ENCODE assay signal across 9 mouse cellular contexts in genomic region chr15:103284647-103285046, GRCm38 (mm10). TPM values are rescaled to one million over a fixed set of nuclear protein-coding genes. Genes with fewer than 3 reads are reported as not detected.
DNase-seq lines count a peak whose midpoint lies in the region; ATAC-seq and TF ChIP-seq lines count a peak whose summit lies in the region.
"Had no signal": no experiment of that assay in that cellular context is flagged by ENCODE, and none has a peak within 500 bp of the region (broad histone marks: within the 10 kb centered on the region; RNA-seq: fewer than 3 reads in every experiment).

No protein-coding gene starts in this region.

- no peak overlapping the region; the same call in 1 of the 2 replicates for H3K27ac ChIP-seq in heart, adult 2 months
- peak overlapping the region; percentile 51; the same call in 1 of the 2 replicates for H3K27ac ChIP-seq in hindbrain, postnatal 0 days
- peak overlapping the region; percentile 75 for H3K27ac ChIP-seq in neural tube, embryonic 15.5 days (replicated peaks)

- no peak for TF ChIP-seq EP300 in heart, adult 2 months (IDR thresholded peaks at IDR 0.05; ENCODE audit: insufficient read depth, low read depth, low read length)

- H3K4me2 ChIP-seq in hindbrain, postnatal 0 days (ENCODE audit: low read depth, low read length) = no peak overlapping the region
- no peak overlapping the region for H3K4me2 ChIP-seq in neural tube, embryonic 15.5 days

- DNase-seq in heart, adult 2 months = no peak
- no peak for DNase-seq in heart, postnatal 25 days (ENCODE audit: low spot score)
- DNase-seq in lung, adult 2 months = no peak
- DNase-seq in lung, postnatal 25 days (ENCODE audit: low spot score) = no peak
- DNase-seq in hindbrain, postnatal 0 days (ENCODE audit: low spot score) = no peak
- no peak for DNase-seq in B cell, adult 2 months
- no peak for DNase-seq in embryo, embryonic 9.5 days (ENCODE audit: extremely low spot score)
- DNase-seq: layer of hippocampus, postnatal 36 days had no signal

- no peak for TF ChIP-seq POLR2A in heart, adult 2 months (IDR thresholded peaks at IDR 0.05; ENCODE audit: insufficient read depth, low read depth, low read length)
- no peak for TF ChIP-seq POLR2A in lung, adult 2 months (IDR thresholded peaks at IDR 0.05; ENCODE audit: borderline replicate concordance, extremely low read depth, low read depth, low read length)

- H3K9me3 ChIP-seq in hindbrain, postnatal 0 days (ENCODE audit: low read length) = no peaks in the 10 kb centered on the region
- no peaks in the 10 kb centered on the region for H3K9me3 ChIP-seq in neural tube, embryonic 15.5 days (replicated peaks)

- H3K9ac ChIP-seq in heart, adult 2 months (ENCODE audit: low read depth, low read length) = no peak overlapping the region
- H3K9ac ChIP-seq in hindbrain, postnatal 0 days (replicated peaks; ENCODE audit: low read length) = no peak overlapping the region
- H3K9ac ChIP-seq in neural tube, embryonic 15.5 days (replicated peaks) = no peak overlapping the region

- TF ChIP-seq CTCF in heart, adult 2 months (IDR thresholded peaks at IDR 0.05) = peak; percentile 37
- TF ChIP-seq CTCF in lung, adult 2 months (IDR thresholded peaks at IDR 0.05; ENCODE audit: insufficient read depth, low read length) = peak; percentile 29; the same call in 1 of the 2 replicates
- peak; percentile 44 for TF ChIP-seq CTCF in hindbrain, postnatal 0 days (IDR thresholded peaks at IDR 0.05; ENCODE audit: low read depth)

- WGBS in heart, adult 2 months = 22% methylated on average over 2 of the region's 2 CpGs
- WGBS in lung, adult 2 months = 41% methylated on average over 2 of the region's 2 CpGs
- WGBS in hindbrain, postnatal 0 days = 41% methylated on average over 2 of the region's 2 CpGs
- WGBS in neural tube, embryonic 15.5 days = 40% methylated on average over 2 of the region's 2 CpGs

- intact Hi-C loops in heart, adult 2 months (cut with DNase I) = loop anchor here (2.0 kb wide), 1 partner anchor 22 kb away; no protein-coding TSS in a partner anchor
- intact Hi-C loops in heart, postnatal 25 days (cut with DNase I) = loop anchor here (2.0 kb wide), 1 partner anchor 22 kb away; no protein-coding TSS in a partner anchor

- H3K79me2 ChIP-seq in heart, adult 2 months (replicated peaks; ENCODE audit: control insufficient read depth, insufficient read depth, low read length) = peaks cover 5% of the 10 kb centered on the region

- ATAC-seq in hindbrain, postnatal 0 days = no peak
- no peak for ATAC-seq in neural tube, embryonic 15.5 days (ENCODE audit: low FRiP score)

- H3K27me3 ChIP-seq in heart, adult 2 months (ENCODE audit: control insufficient read depth, insufficient read depth, low read length) = no peaks in the 10 kb centered on the region
- no peaks in the 10 kb centered on the region for H3K27me3 ChIP-seq in hindbrain, postnatal 0 days (ENCODE audit: insufficient read depth, low read length)
- H3K27me3 ChIP-seq in neural tube, embryonic 15.5 days (replicated peaks) = no peaks in the 10 kb centered on the region

- H3K4me1 ChIP-seq in heart, adult 2 months (ENCODE audit: control insufficient read depth, insufficient read depth, low read length) = peaks cover 13% of the 10 kb centered on the region
- peaks cover 8% of the 10 kb centered on the region for H3K4me1 ChIP-seq in lung, adult 2 months (ENCODE audit: control insufficient read depth, insufficient read depth, low read length)
- 0 out of 2 replicates have a peak, but pooled peaks cover 3% of the 10 kb centered on the region for H3K4me1 ChIP-seq in hindbrain, postnatal 0 days (ENCODE audit: insufficient read depth, low read length)
- peaks cover 25% of the 10 kb centered on the region for H3K4me1 ChIP-seq in neural tube, embryonic 15.5 days

- H3K4me3 ChIP-seq in heart, adult 2 months = no peak overlapping the region
- no peak overlapping the region for H3K4me3 ChIP-seq in lung, adult 2 months (replicated peaks; ENCODE audit: extremely low read depth, low read depth, low read length)
- no peak overlapping the region for H3K4me3 ChIP-seq in hindbrain, postnatal 0 days (ENCODE audit: low read length)
- no peak overlapping the region for H3K4me3 ChIP-seq in neural tube, embryonic 15.5 days (replicated peaks)

- H3K36me3 ChIP-seq in heart, adult 2 months (ENCODE audit: control insufficient read depth, insufficient read depth, low read length) = peaks cover 9% of the 10 kb centered on the region
- H3K36me3 ChIP-seq in hindbrain, postnatal 0 days (ENCODE audit: insufficient read depth, low read length) = no peaks in the 10 kb centered on the region
- H3K36me3 ChIP-seq in neural tube, embryonic 15.5 days = 0 out of 2 replicates have a peak, but pooled peaks cover 5% of the 10 kb centered on the region

RNA-seq across cellular contexts. Expression of gene Copz1, which starts 12.1 kb away (rescaled TPM):
- 10 to 100 TPM; 50.2 to 55.2 TPM for total RNA-seq in heart, adult 2 months (2021)
- polyA plus RNA-seq in heart, adult 2 months (2012; rRNA removed) = 58.7 and 96.8 TPM in 2 replicates
- total RNA-seq in heart, postnatal 25 days (2021) = 10 to 100 TPM; 51.8 to 53.4 TPM
- polyA plus RNA-seq in lung, adult 2 months (2012; rRNA removed) = 55.1 and 86.2 TPM in 2 replicates
- total RNA-seq in hindbrain, postnatal 0 days (2014; rRNA removed) = 149 and 155 TPM in 2 replicates
- 181 TPM in 2 replicates for polyA plus RNA-seq in hindbrain, postnatal 0 days (2015; fragmentation: Nextera tagmentation; extraction: Ambion mirVana)
- polyA plus RNA-seq in neural tube, embryonic 15.5 days (2015; fragmentation: Nextera tagmentation; extraction: Ambion mirVana) = 190 and 207 TPM in 2 replicates

RNA-seq across cellular contexts. Expression of gene Gpr84, which starts 25.8 kb away (rescaled TPM):
- not detected for total RNA-seq in heart, adult 2 months (2021)
- polyA plus RNA-seq in heart, adult 2 months (2012; rRNA removed) = 0.06 TPM in 1 of 2 replicates, not detected in the other
- total RNA-seq in heart, postnatal 25 days (2021) = not detected
- 0.08 and 0.22 TPM in 2 replicates for polyA plus RNA-seq in lung, adult 2 months (2012; rRNA removed)
- total RNA-seq in hindbrain, postnatal 0 days (2014; rRNA removed) = 0.58 and 0.86 TPM in 2 replicates
- polyA plus RNA-seq in hindbrain, postnatal 0 days (2015; fragmentation: Nextera tagmentation; extraction: Ambion mirVana) = 0.30 and 0.37 TPM in 2 replicates
- 0.33 and 0.60 TPM in 2 replicates for polyA plus RNA-seq in neural tube, embryonic 15.5 days (2015; fragmentation: Nextera tagmentation; extraction: Ambion mirVana)

RNA-seq across cellular contexts. Expression of gene Nfe2, which starts 26.4 kb away (rescaled TPM):
- 1 to 10 TPM in 1 of 2 experiments, under 1 TPM in 1; 0.86 to 2.0 TPM for total RNA-seq in heart, adult 2 months (2021)
- 1.6 and 1.9 TPM in 2 replicates for polyA plus RNA-seq in heart, adult 2 months (2012; rRNA removed)
- under 1 TPM; 0.42 to 0.64 TPM for total RNA-seq in heart, postnatal 25 days (2021)
- 7.7 and 14.1 TPM in 2 replicates for polyA plus RNA-seq in lung, adult 2 months (2012; rRNA removed)
- total RNA-seq in hindbrain, postnatal 0 days (2014; rRNA removed) = 0.63 TPM in 1 of 2 replicates, not detected in the other
- polyA plus RNA-seq in hindbrain, postnatal 0 days (2015; fragmentation: Nextera tagmentation; extraction: Ambion mirVana) = 0.20 and 0.33 TPM in 2 replicates
- 0.99 and 4.6 TPM in 2 replicates for polyA plus RNA-seq in neural tube, embryonic 15.5 days (2015; fragmentation: Nextera tagmentation; extraction: Ambion mirVana)

RNA-seq across cellular contexts. Expression of gene Hnrnpa1, which starts 44.4 kb away (rescaled TPM):
- 100 to 1,000 TPM; 143 to 149 TPM for total RNA-seq in heart, adult 2 months (2021)
- 59.4 and 109 TPM in 2 replicates for polyA plus RNA-seq in heart, adult 2 months (2012; rRNA removed)
- 100 to 1,000 TPM; 133 to 153 TPM for total RNA-seq in heart, postnatal 25 days (2021)
- 49.1 and 93.5 TPM in 2 replicates for polyA plus RNA-seq in lung, adult 2 months (2012; rRNA removed)
- 117 and 148 TPM in 2 replicates for total RNA-seq in hindbrain, postnatal 0 days (2014; rRNA removed)
- polyA plus RNA-seq in hindbrain, postnatal 0 days (2015; fragmentation: Nextera tagmentation; extraction: Ambion mirVana) = 596 and 630 TPM in 2 replicates
- 582 and 600 TPM in 2 replicates for polyA plus RNA-seq in neural tube, embryonic 15.5 days (2015; fragmentation: Nextera tagmentation; extraction: Ambion mirVana)

RNA-seq across cellular contexts. Expression of gene Cbx5, which starts 45.0 kb away (rescaled TPM):
- 10 to 100 TPM; 56.5 to 57.0 TPM for total RNA-seq in heart, adult 2 months (2021)
- polyA plus RNA-seq in heart, adult 2 months (2012; rRNA removed) = 15.6 and 39.9 TPM in 2 replicates
- total RNA-seq in heart, postnatal 25 days (2021) = 10 to 100 TPM; 55.9 to 63.9 TPM
- 12.2 and 20.0 TPM in 2 replicates for polyA plus RNA-seq in lung, adult 2 months (2012; rRNA removed)
- total RNA-seq in hindbrain, postnatal 0 days (2014; rRNA removed) = 125 and 134 TPM in 2 replicates
- polyA plus RNA-seq in hindbrain, postnatal 0 days (2015; fragmentation: Nextera tagmentation; extraction: Ambion mirVana) = 95.3 and 98.1 TPM in 2 replicates
- polyA plus RNA-seq in neural tube, embryonic 15.5 days (2015; fragmentation: Nextera tagmentation; extraction: Ambion mirVana) = 102 and 107 TPM in 2 replicates
